Mouse (Mus musculus): ENCODE data around the gene Clca4b. TPM values are rescaled to one million over a fixed set of nuclear protein-coding genes. Genes with fewer than 3 reads are reported as not detected.

Gene Clca4b
- not detected in 2 replicates for total RNA-seq (2014; rRNA removed)
- polyA plus RNA-seq (2012; rRNA removed): not detected in 2 replicates

DNA sequence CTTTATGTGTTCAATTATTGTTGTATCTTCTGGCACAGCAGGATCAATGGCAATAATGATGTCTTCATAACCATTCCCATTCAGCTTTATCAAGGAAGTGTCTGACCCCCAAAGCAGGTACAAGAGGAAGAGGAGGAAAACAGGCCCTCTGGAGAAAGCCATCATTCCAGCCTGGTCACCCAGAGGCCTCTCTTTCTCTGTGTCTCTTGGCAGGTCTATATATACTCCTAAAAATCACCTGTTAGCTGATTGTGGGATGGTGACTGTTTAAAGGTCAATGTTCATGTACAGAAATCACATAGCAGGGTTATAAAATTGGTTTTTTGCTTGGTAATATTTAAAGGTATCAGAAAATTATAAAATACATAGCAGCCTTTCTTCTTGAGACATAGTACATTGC lies at the start of gene Clca4b:
TSS of gene Clca4b (minus strand) at position 195 of the 400 bp plus-strand sequence.
- Histone ChIP-seq H3K27me3 (ENCODE audit: control insufficient read depth, insufficient read depth, low read length) (no peaks in the 10 kb centered on the region), H3K79me2 (ENCODE audit: control insufficient read depth, insufficient read depth, low read length) (no peaks in the 10 kb centered on the region), H3K36me3 (ENCODE audit: control insufficient read depth, insufficient read depth, low read length) (no peaks in the 10 kb centered on the region), H3K27ac (replicated peaks; ENCODE audit: insufficient read depth, low read depth, low read length) (no peak within 1 kb of the TSS), H3K4me3 (ENCODE audit: insufficient read depth, low read depth, low read length) (no peak within 1 kb of the TSS), H3K4me1 (ENCODE audit: control insufficient read depth, insufficient read depth, low read length) (no peaks in the 10 kb centered on the region), H3K9ac (ENCODE audit: low read depth, low read length) (no peak within 1 kb of the TSS)
- no peak for TF ChIP-seq POLR2A (IDR thresholded peaks at IDR 0.05; ENCODE audit: extremely low read depth, insufficient read depth, low read length)
- no peak for TF ChIP-seq CTCF (IDR thresholded peaks at IDR 0.05; ENCODE audit: low read depth, low read length)
- no peak for DNase-seq (ENCODE audit: extremely low read depth, low read depth, low spot score)

DNA sequence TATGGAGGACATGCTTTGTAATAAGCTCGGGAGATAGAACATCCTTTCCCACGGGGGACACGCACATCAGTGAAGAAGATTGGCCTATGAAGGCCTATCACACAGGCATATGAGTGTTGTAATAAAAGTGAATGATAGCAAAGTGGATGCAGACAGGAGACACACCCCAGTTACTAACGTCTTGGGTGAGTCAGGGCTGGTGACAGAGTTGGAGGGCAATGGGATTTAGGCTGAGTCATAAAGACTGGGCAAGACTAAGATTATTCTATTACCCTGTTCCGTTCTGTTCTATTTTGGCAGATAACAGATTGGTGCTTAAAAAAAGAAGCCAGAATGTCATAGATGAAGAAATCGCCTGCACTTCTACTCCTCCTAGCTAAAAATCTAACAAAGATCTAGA lies 48.2 kb upstream of the Clca4b start:
- Histone ChIP-seq H3K79me2 (ENCODE audit: control insufficient read depth, insufficient read depth, low read length) (no peaks in the 10 kb centered on the region), H3K36me3 (ENCODE audit: control insufficient read depth, insufficient read depth, low read length) (no peaks in the 10 kb centered on the region), H3K27me3 (ENCODE audit: control insufficient read depth, insufficient read depth, low read length) (no peaks in the 10 kb centered on the region), H3K4me1 (ENCODE audit: control insufficient read depth, insufficient read depth, low read length) (no peaks in the 10 kb centered on the region), H3K9ac (ENCODE audit: low read depth, low read length) (no peak overlapping the region), H3K4me3 (ENCODE audit: insufficient read depth, low read depth, low read length) (no peak overlapping the region), H3K27ac (replicated peaks; ENCODE audit: insufficient read depth, low read depth, low read length) (no peak overlapping the region)
- 89% methylated on average over 6 of the region's 6 CpGs for WGBS
- DNase-seq (ENCODE audit: extremely low read depth, low read depth, low spot score): no peak
- TF ChIP-seq POLR2A (IDR thresholded peaks at IDR 0.05; ENCODE audit: extremely low read depth, insufficient read depth, low read length): no peak
- TF ChIP-seq CTCF (IDR thresholded peaks at IDR 0.05; ENCODE audit: low read depth, low read length): no peak

DNA sequence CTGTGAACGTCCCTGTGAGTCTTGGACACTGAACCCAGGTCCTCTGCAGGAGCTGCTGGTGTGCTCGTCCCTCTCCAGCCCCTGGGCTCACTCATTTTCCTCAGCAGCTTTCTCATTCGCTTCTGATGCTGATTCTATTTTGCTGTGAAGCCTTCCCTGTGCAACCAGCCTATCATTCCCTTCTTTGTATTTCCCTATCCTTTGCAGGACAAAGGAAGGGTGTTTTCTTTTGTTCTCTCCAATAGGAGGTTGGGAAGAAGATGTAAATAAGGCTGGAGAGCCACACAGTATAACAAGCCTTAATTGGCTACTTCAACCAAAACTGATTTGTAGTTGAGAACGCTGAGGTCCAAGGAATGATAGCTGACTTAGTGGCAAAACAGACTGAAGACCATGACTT lies 45.3 kb upstream of the Clca4b start:
- no peak overlapping the region for H3K27ac ChIP-seq (replicated peaks; ENCODE audit: insufficient read depth, low read depth, low read length)
- H3K79me2 ChIP-seq (ENCODE audit: control insufficient read depth, insufficient read depth, low read length): no peaks in the 10 kb centered on the region
- H3K27me3 ChIP-seq (ENCODE audit: control insufficient read depth, insufficient read depth, low read length): no peaks in the 10 kb centered on the region
- 46% methylated on average over 4 of the region's 4 CpGs for WGBS
- H3K36me3 ChIP-seq (ENCODE audit: control insufficient read depth, insufficient read depth, low read length): no peaks in the 10 kb centered on the region
- TF ChIP-seq POLR2A (IDR thresholded peaks at IDR 0.05; ENCODE audit: extremely low read depth, insufficient read depth, low read length): no peak
- no peak for TF ChIP-seq CTCF (IDR thresholded peaks at IDR 0.05; ENCODE audit: low read depth, low read length)
- H3K4me3 ChIP-seq (ENCODE audit: insufficient read depth, low read depth, low read length): no peak overlapping the region
- no peaks in the 10 kb centered on the region for H3K4me1 ChIP-seq (ENCODE audit: control insufficient read depth, insufficient read depth, low read length)
- DNase-seq (ENCODE audit: extremely low read depth, low read depth, low spot score): no peak
- H3K9ac ChIP-seq (ENCODE audit: low read depth, low read length): no peak overlapping the region

DNA sequence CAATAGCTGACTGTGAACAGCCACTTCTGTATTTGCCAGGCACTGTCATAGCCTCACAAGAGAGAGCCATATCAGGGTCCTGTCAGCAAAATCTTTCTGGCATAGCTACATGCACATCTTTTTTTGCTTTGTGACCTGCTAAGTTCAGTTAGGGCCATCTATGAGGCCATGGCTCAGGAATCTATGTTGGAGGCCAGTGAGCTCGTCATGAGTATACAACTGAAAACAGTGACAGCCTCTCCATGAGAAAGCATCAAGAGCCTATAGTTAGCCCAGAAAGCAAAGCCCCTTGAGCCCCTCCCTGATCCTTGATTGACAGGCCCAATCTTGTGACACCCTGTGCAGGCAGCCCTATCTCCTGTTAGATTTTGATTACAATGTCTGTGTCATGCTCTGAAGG lies 43.8 kb upstream of the Clca4b start:
- no peak for TF ChIP-seq POLR2A (IDR thresholded peaks at IDR 0.05; ENCODE audit: extremely low read depth, insufficient read depth, low read length)
- TF ChIP-seq CTCF (IDR thresholded peaks at IDR 0.05; ENCODE audit: low read depth, low read length): no peak
- H3K27me3 ChIP-seq (ENCODE audit: control insufficient read depth, insufficient read depth, low read length): no peaks in the 10 kb centered on the region
- H3K79me2 ChIP-seq (ENCODE audit: control insufficient read depth, insufficient read depth, low read length): no peaks in the 10 kb centered on the region
- 79% methylated on average over 1 of the region's 1 CpGs for WGBS
- no peak for DNase-seq (ENCODE audit: extremely low read depth, low read depth, low spot score)
- H3K36me3 ChIP-seq (ENCODE audit: control insufficient read depth, insufficient read depth, low read length): no peaks in the 10 kb centered on the region
- H3K27ac ChIP-seq (replicated peaks; ENCODE audit: insufficient read depth, low read depth, low read length): no peak overlapping the region
- H3K4me1 ChIP-seq (ENCODE audit: control insufficient read depth, insufficient read depth, low read length): no peaks in the 10 kb centered on the region
- no peak overlapping the region for H3K4me3 ChIP-seq (ENCODE audit: insufficient read depth, low read depth, low read length)
- no peak overlapping the region for H3K9ac ChIP-seq (ENCODE audit: low read depth, low read length)

DNA sequence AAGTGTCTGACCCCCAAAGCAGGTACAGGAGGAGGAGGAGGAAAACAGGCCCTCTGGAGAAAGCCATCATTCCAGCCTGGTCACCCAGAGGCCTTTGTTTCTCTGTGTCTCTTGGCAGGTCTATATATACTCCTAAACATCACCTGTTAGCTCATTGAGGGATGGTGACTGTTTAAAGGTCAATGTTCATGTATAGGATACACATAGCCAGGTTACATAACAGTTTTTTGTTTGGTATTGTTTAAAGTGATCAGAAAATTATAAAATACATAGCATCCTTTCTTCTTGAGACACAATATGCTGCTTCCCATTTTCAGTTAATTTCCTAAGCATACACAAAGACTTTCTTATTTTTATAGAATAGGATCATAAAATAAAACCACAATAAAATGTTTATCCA lies 42.6 kb upstream of the Clca4b start, which contains the start of gene Clca4a:
TSS of gene Clca4a (minus strand) at position 101 of the 400 bp plus-strand sequence.
- DNase-seq (ENCODE audit: extremely low read depth, low read depth, low spot score): no peak
- Histone ChIP-seq H3K27ac (replicated peaks; ENCODE audit: insufficient read depth, low read depth, low read length) (no peak within 1 kb of the TSS), H3K4me1 (ENCODE audit: control insufficient read depth, insufficient read depth, low read length) (no peaks in the 10 kb centered on the region), H3K4me3 (ENCODE audit: insufficient read depth, low read depth, low read length) (no peak within 1 kb of the TSS), H3K9ac (ENCODE audit: low read depth, low read length) (no peak within 1 kb of the TSS), H3K27me3 (ENCODE audit: control insufficient read depth, insufficient read depth, low read length) (no peaks in the 10 kb centered on the region), H3K79me2 (ENCODE audit: control insufficient read depth, insufficient read depth, low read length) (no peaks in the 10 kb centered on the region), H3K36me3 (ENCODE audit: control insufficient read depth, insufficient read depth, low read length) (no peaks in the 10 kb centered on the region)
- no peak for TF ChIP-seq CTCF (IDR thresholded peaks at IDR 0.05; ENCODE audit: low read depth, low read length)
- no peak for TF ChIP-seq POLR2A (IDR thresholded peaks at IDR 0.05; ENCODE audit: extremely low read depth, insufficient read depth, low read length)

DNA sequence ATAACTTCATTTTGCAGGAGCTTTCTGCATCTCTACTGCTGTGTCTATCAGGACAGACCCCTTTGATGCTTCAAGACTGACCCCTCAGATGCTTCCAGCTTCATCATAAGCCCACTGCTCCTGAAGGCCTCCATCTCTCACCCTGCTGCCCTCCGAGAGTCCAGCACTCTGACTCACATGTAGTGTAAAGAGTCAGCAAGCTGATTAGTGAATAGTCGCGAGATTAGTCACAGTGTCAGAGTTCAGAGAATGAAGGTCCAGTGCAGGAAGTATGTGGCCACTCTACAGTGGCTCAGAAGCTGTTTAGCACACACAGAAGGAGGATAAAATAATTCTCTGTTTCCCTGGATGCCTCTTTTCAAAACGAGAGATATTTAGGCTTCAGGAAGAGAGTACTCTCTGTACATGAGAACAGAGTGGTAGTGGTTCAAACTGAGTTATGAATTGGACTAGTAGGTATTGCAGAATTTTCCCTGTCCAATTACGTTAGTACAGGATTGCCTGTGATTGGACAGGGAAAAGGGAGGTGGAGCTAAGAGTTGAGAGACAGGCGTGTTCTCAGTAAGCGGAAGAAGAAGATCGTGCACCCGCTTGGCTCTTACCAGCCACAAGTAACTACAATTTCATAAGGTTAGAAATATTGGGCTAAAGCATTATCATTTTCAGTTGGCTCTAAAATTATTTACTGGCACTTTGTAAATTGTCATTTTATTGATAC lies 39.4 kb upstream of the Clca4b start:
- 73% methylated on average over 9 of the region's 9 CpGs for WGBS
- Histone ChIP-seq H3K27me3 (ENCODE audit: control insufficient read depth, insufficient read depth, low read length) (no peaks in the 10 kb centered on the region), H3K27ac (replicated peaks; ENCODE audit: insufficient read depth, low read depth, low read length) (no peak overlapping the region), H3K9ac (ENCODE audit: low read depth, low read length) (no peak overlapping the region), H3K4me3 (ENCODE audit: insufficient read depth, low read depth, low read length) (no peak overlapping the region), H3K79me2 (ENCODE audit: control insufficient read depth, insufficient read depth, low read length) (no peaks in the 10 kb centered on the region), H3K36me3 (ENCODE audit: control insufficient read depth, insufficient read depth, low read length) (no peaks in the 10 kb centered on the region), H3K4me1 (ENCODE audit: control insufficient read depth, insufficient read depth, low read length) (no peaks in the 10 kb centered on the region)
- no peak for TF ChIP-seq POLR2A (IDR thresholded peaks at IDR 0.05; ENCODE audit: extremely low read depth, insufficient read depth, low read length)
- no peak for TF ChIP-seq CTCF (IDR thresholded peaks at IDR 0.05; ENCODE audit: low read depth, low read length)
- no peak for DNase-seq (ENCODE audit: extremely low read depth, low read depth, low spot score)

All from liver, adult 2 months (tissue).